Mouse (Mus musculus) liver, embryonic 13.5 days (tissue): Measurements from ENCODE around the gene Ate1. TPM values are rescaled to one million over a fixed set of nuclear protein-coding genes. Genes with fewer than 3 reads are reported as not detected.
"Not testable (repeated sequence)": the region's sequence is repeated elsewhere in the genome, so short reads cannot be mapped to it uniquely, and the experiment has no call there.

Source experiments
- ATAC-seq: fragments of 200-750 bp; cut with Nextera tagmentation; 2 replicates; pipeline ENCODE4 v1.8.0; 2017; ENCODE audit warnings: low read depth, mild to moderate bottlenecking, moderate number of reproducible peaks, moderate library complexity
- DNase-seq: peaks from one replicate; pipeline ENCODE4 v3.0.0; 2022
- H3K27ac ChIP-seq: fragments of 300-500 bp; sonication (generic); 2 replicates; pipeline ENCODE4 v1.5.1; 2015; ENCODE audit warnings: moderate library complexity, mild to moderate bottlenecking, inconsistent platforms
- H3K27me3 ChIP-seq: fragments of 300-500 bp; sonication (generic); 2 replicates; pipeline ENCODE4 v1.6.1; 2015; ENCODE audit warnings: mild to moderate bottlenecking, inconsistent platforms
- H3K36me3 ChIP-seq: fragments of 300-500 bp; sonication (generic); 2 replicates; pipeline ENCODE4 v1.6.1; 2015; ENCODE audit warnings: mild to moderate bottlenecking, inconsistent platforms
- H3K4me1 ChIP-seq: fragments of 300-500 bp; sonication (generic); replicated peaks from 2 replicates; pipeline ENCODE4 v1.6.1; 2015; ENCODE audit warnings: inconsistent platforms
- H3K4me2 ChIP-seq: fragments of 300-500 bp; sonication (generic); 2 replicates; pipeline ENCODE4 v1.6.1; 2015; ENCODE audit warnings: inconsistent platforms, mild to moderate bottlenecking, moderate library complexity
- H3K4me3 ChIP-seq: fragments of 300-500 bp; sonication (generic); replicated peaks from 2 replicates; pipeline ENCODE4 v1.5.1; 2015; ENCODE audit warnings: mild to moderate bottlenecking, inconsistent platforms
- H3K9ac ChIP-seq: fragments of 300-500 bp; sonication (generic); 2 replicates; pipeline ENCODE4 v1.6.1; 2015; ENCODE audit warnings: mild to moderate bottlenecking, inconsistent platforms
- H3K9me3 ChIP-seq: fragments of 300-500 bp; sonication (generic); replicated peaks from 2 replicates; pipeline ENCODE4 v1.6.1; 2016; ENCODE audit warnings: inconsistent platforms
- WGBS: fragments of 180-500 bp; shearing (Covaris S2); methylation state at CpG from one replicate; pipeline ENCODE4 v1.1.7; 2015; ENCODE audit not compliant: insufficient replicate concordance; 5-methylcytosine and 5-hydroxymethylcytosine counted together
- polyA plus RNA-seq: library from polyadenylated mRNA; unstranded; fragments of >200 nt; fragmentation: Nextera tagmentation; extraction: Ambion mirVana; gene quantifications from 2 replicates; pipeline ENCODE4 v1.2.1, GENCODE M21; 2015

The Ate1 gene
- polyA plus RNA-seq, 1 experiment from 2014 or later, result 28.2 TPM

- peak overlapping the region; percentile 80 for H3K4me2 ChIP-seq
- peak; percentile 95 for ATAC-seq
- peaks cover 27% of the 10 kb centered on the region for H3K4me1 ChIP-seq
- peak overlapping the region; percentile 93 for H3K4me3 ChIP-seq
- peaks cover 3% of the 10 kb centered on the region; the same call in 1 of the 2 replicates for H3K27me3 ChIP-seq
- peak; percentile 87 for DNase-seq
- H3K36me3 ChIP-seq, result peaks cover 34% of the 10 kb centered on the region
- WGBS, result under 1% methylated on average over 75 of the region's 84 CpGs
- H3K9me3 ChIP-seq, result no peaks in the 10 kb centered on the region
- peak overlapping the region; percentile 99 for H3K27ac ChIP-seq
- peak overlapping the region; percentile 95 for H3K9ac ChIP-seq
Observed at GRCm38 (mm10) chr7:130546791-130547484, 26.8 kb upstream of the Ate1 start.

- peak; percentile 8 for ATAC-seq
- peak overlapping the region; percentile 80 for H3K4me2 ChIP-seq
- no peaks in the 10 kb centered on the region; the same call in 1 of the 2 replicates for H3K27me3 ChIP-seq
- peaks cover 27% of the 10 kb centered on the region for H3K4me1 ChIP-seq
- no peak for DNase-seq
- H3K36me3 ChIP-seq, result peaks cover 39% of the 10 kb centered on the region
- 3% methylated on average over 7 of the region's 7 CpGs for WGBS
- peak overlapping the region; percentile 99 for H3K27ac ChIP-seq
- H3K9me3 ChIP-seq, result no peaks in the 10 kb centered on the region
- peak overlapping the region; percentile 93 for H3K4me3 ChIP-seq
- peak overlapping the region; percentile 95 for H3K9ac ChIP-seq
Observed at GRCm38 (mm10) chr7:130546421-130546790, 26.2 kb upstream of the Ate1 start.

GRCm38 (mm10) chr7:130545893-130546292 is 25.7 kb upstream of the Ate1 start:
- Histone ChIP-seq H3K27ac (peak overlapping the region; percentile 99), H3K27me3 (no peaks in the 10 kb centered on the region; the same call in 1 of the 2 replicates), H3K9ac (peak overlapping the region; percentile 95), H3K9me3 (no peaks in the 10 kb centered on the region), H3K36me3 (peaks cover 43% of the 10 kb centered on the region), H3K4me3 (peak overlapping the region; percentile 93), H3K4me1 (peaks cover 27% of the 10 kb centered on the region), H3K4me2 (peak overlapping the region; percentile 80)
- ATAC-seq (no peak), DNase-seq (no peak)
- WGBS, result 40% methylated on average over 3 of the region's 3 CpGs

- H3K9me3 ChIP-seq, result no peaks in the 10 kb centered on the region
- peak overlapping the region; percentile 95 for H3K9ac ChIP-seq
- 84% methylated on average over 5 of the region's 5 CpGs for WGBS
- peak overlapping the region; percentile 99 for H3K27ac ChIP-seq
- peaks cover 27% of the 10 kb centered on the region for H3K4me1 ChIP-seq
- peaks cover 46% of the 10 kb centered on the region for H3K36me3 ChIP-seq
- H3K4me3 ChIP-seq, result peak overlapping the region; percentile 93
- H3K27me3 ChIP-seq, result no peaks in the 10 kb centered on the region; the same call in 1 of the 2 replicates
- no peak for ATAC-seq
- DNase-seq, result no peak
- H3K4me2 ChIP-seq, result peak overlapping the region; percentile 80
Observed at GRCm38 (mm10) chr7:130545401-130545800, 25.2 kb upstream of the Ate1 start.

- H3K4me3 ChIP-seq, result no peak overlapping the region
- H3K27ac ChIP-seq, result no peak overlapping the region
- 87% methylated on average over 4 of the region's 4 CpGs for WGBS
- no peak overlapping the region for H3K4me2 ChIP-seq
- H3K9ac ChIP-seq, result no peak overlapping the region
- H3K9me3 ChIP-seq, result no peaks in the 10 kb centered on the region
- no peak for DNase-seq
- H3K27me3 ChIP-seq, result no peaks in the 10 kb centered on the region
- H3K36me3 ChIP-seq, result peaks cover 69% of the 10 kb centered on the region
- no peak for ATAC-seq
- peaks cover 27% of the 10 kb centered on the region for H3K4me1 ChIP-seq
Observed at GRCm38 (mm10) chr7:130543181-130543580, 23.0 kb upstream of the Ate1 start.

GRCm38 (mm10) chr7:130540176-130540575 is 20.0 kb upstream of the Ate1 start:
- H3K4me3 ChIP-seq, result no peak overlapping the region
- peaks cover 9% of the 10 kb centered on the region for H3K4me1 ChIP-seq
- no peak overlapping the region for H3K9ac ChIP-seq
- DNase-seq (no peak), ATAC-seq (no peak)
- WGBS, result 87% methylated on average over 7 of the region's 7 CpGs
- H3K9me3 ChIP-seq, result no peaks in the 10 kb centered on the region
- H3K27ac ChIP-seq, result no peak overlapping the region
- H3K27me3 ChIP-seq, result no peaks in the 10 kb centered on the region
- no peak overlapping the region for H3K4me2 ChIP-seq
- peaks cover 95% of the 10 kb centered on the region for H3K36me3 ChIP-seq

- WGBS, result 87% methylated on average over 4 of the region's 4 CpGs
- H3K36me3 ChIP-seq, result peaks cover 87% of the 10 kb centered on the region
Observed at GRCm38 (mm10) chr7:130537068-130537467, 16.9 kb upstream of the Ate1 start.

GRCm38 (mm10) chr7:130535174-130535573 is 15.0 kb upstream of the Ate1 start:
- H3K36me3 ChIP-seq, result peaks cover 83% of the 10 kb centered on the region
- H3K4me1 ChIP-seq, result peaks cover 4% of the 10 kb centered on the region; the same call in 1 of the 2 replicates
- WGBS, result 81% methylated on average over 4 of the region's 4 CpGs
- H3K27me3 ChIP-seq, result no peaks in the 10 kb centered on the region
- no peak overlapping the region for H3K9ac ChIP-seq
- ATAC-seq (no peak), DNase-seq (no peak)
- no peaks in the 10 kb centered on the region for H3K9me3 ChIP-seq
- no peak overlapping the region for H3K4me2 ChIP-seq
- no peak overlapping the region for H3K27ac ChIP-seq
- H3K4me3 ChIP-seq, result no peak overlapping the region

More at GRCm38 (mm10) chr7:130537068-130537467, 16.9 kb upstream of the Ate1 start:
- DNase-seq, result no peak
- Histone ChIP-seq H3K4me1 (peaks cover 4% of the 10 kb centered on the region; the same call in 1 of the 2 replicates), H3K4me3 (no peak overlapping the region), H3K4me2 (no peak overlapping the region), H3K9me3 (no peaks in the 10 kb centered on the region), H3K27ac (no peak overlapping the region), H3K27me3 (no peaks in the 10 kb centered on the region), H3K9ac (no peak overlapping the region)
- ATAC-seq, result no peak

- Histone ChIP-seq H3K9me3 (no peaks in the 10 kb centered on the region), H3K27me3 (no peaks in the 10 kb centered on the region), H3K4me1 (peaks cover 4% of the 10 kb centered on the region; the same call in 1 of the 2 replicates), H3K4me3 (no peak overlapping the region), H3K27ac (peak overlapping the region; percentile 30; the same call in 1 of the 2 replicates), H3K36me3 (peaks cover 74% of the 10 kb centered on the region), H3K4me2 (no peak overlapping the region), H3K9ac (no peak overlapping the region)
- DNase-seq, result peak; percentile 71
- ATAC-seq, result peak; percentile 77
- WGBS, result 38% methylated on average over 24 of the region's 25 CpGs
Observed at GRCm38 (mm10) chr7:130533316-130534260, 13.4 kb upstream of the Ate1 start.

GRCm38 (mm10) chr7:130531138-130531537 is 11.0 kb upstream of the Ate1 start:
- H3K4me2 ChIP-seq, H3K9ac ChIP-seq, H3K27ac ChIP-seq, H3K27me3 ChIP-seq, DNase-seq, H3K9me3 ChIP-seq, ATAC-seq, H3K4me3 ChIP-seq, H3K4me1 ChIP-seq: not testable (repeated sequence)
- WGBS, result 91% methylated on average over 15 of the region's 15 CpGs
- peaks cover 51% of the 10 kb centered on the region for H3K36me3 ChIP-seq

GRCm38 (mm10) chr7:130527306-130527705 is 7.1 kb upstream of the Ate1 start:
- Histone ChIP-seq H3K4me1 (0 out of 2 replicates have a peak, but pooled peaks cover 3% of the 10 kb centered on the region), H3K27ac (no peak overlapping the region), H3K27me3 (no peaks in the 10 kb centered on the region), H3K9ac (no peak overlapping the region), H3K4me3 (no peak overlapping the region), H3K4me2 (no peak overlapping the region), H3K9me3 (no peaks in the 10 kb centered on the region), H3K36me3 (peaks cover 21% of the 10 kb centered on the region)
- WGBS, result 73% methylated on average over 9 of the region's 9 CpGs
- no peak for ATAC-seq
- no peak for DNase-seq
